Mouse (Mus musculus): Measurements from ENCODE around the gene Acbd6.

GRCm38 (mm10) chr1:155621075-155621474, 63.2 kb downstream of the Acbd6 start:
- TF ChIP-seq GATA1 (IDR thresholded peaks at IDR 0.05; ENCODE audit: low read length) (no peak), TAL1 (IDR thresholded peaks at IDR 0.05; ENCODE audit: low read length) (no peak)
